Mouse (Mus musculus): Measurements from ENCODE around the gene Rps6. TPM values are rescaled to one million over a fixed set of nuclear protein-coding genes. Genes with fewer than 3 reads are reported as not detected.
A peak's percentile ranks its signal among the peaks of the same experiment; 100 is the strongest.

Rps6 gene
- polyA plus RNA-seq, 2 experiments = 916 to 2,024 TPM

- Histone ChIP-seq H3K4me3 (replicated peaks; ENCODE audit: low read length) (no peak overlapping the region), H3K27ac (replicated peaks; ENCODE audit: low read depth, low read length) (no peak overlapping the region), H3K36me3 (ENCODE audit: control insufficient read depth, insufficient read depth, low read length) (no peaks in the 10 kb centered on the region), H3K9me3 (ENCODE audit: control insufficient read depth, low read length) (no peaks in the 10 kb centered on the region), H3K9ac (ENCODE audit: low read depth, low read length, severe bottlenecking) (no peak overlapping the region), H3K4me2 (replicated peaks; ENCODE audit: low read depth, low read length, severe bottlenecking) (no peak overlapping the region), H3K27me3 (ENCODE audit: control insufficient read depth, insufficient read depth, low read length) (no peaks in the 10 kb centered on the region), H3K4me1 (ENCODE audit: control insufficient read depth, insufficient read depth, low read length) (no peaks in the 10 kb centered on the region)
- DNase-seq (ENCODE audit: low spot score) = no peak
- 85% methylated on average over 2 of the region's 2 CpGs for WGBS
- no peak for ATAC-seq (ENCODE audit: low FRiP score, low read depth)
- TF ChIP-seq POLR2A (IDR thresholded peaks at IDR 0.05; ENCODE audit: borderline replicate concordance, extremely low read depth, insufficient read depth, insufficient read length) = no peak
Observed at GRCm38 (mm10) chr4:86882413-86882812, 25.2 kb upstream of the Rps6 start.

GRCm38 (mm10) chr4:86881178-86881577 lies 24.0 kb upstream of the Rps6 start:
- Histone ChIP-seq H3K27me3 (ENCODE audit: control insufficient read depth, insufficient read depth, low read length) (no peaks in the 10 kb centered on the region), H3K27ac (replicated peaks; ENCODE audit: low read depth, low read length) (no peak overlapping the region), H3K9ac (ENCODE audit: low read depth, low read length, severe bottlenecking) (no peak overlapping the region), H3K4me3 (replicated peaks; ENCODE audit: low read length) (no peak overlapping the region), H3K4me1 (ENCODE audit: control insufficient read depth, insufficient read depth, low read length) (no peaks in the 10 kb centered on the region), H3K9me3 (ENCODE audit: control insufficient read depth, low read length) (no peaks in the 10 kb centered on the region), H3K36me3 (ENCODE audit: control insufficient read depth, insufficient read depth, low read length) (no peaks in the 10 kb centered on the region), H3K4me2 (replicated peaks; ENCODE audit: low read depth, low read length, severe bottlenecking) (no peak overlapping the region)
- TF ChIP-seq POLR2A (IDR thresholded peaks at IDR 0.05; ENCODE audit: borderline replicate concordance, extremely low read depth, insufficient read depth, insufficient read length) = no peak
- DNase-seq (ENCODE audit: low spot score) (no peak), ATAC-seq (ENCODE audit: low FRiP score, low read depth) (no peak)
- 81% methylated on average over 4 of the region's 4 CpGs for WGBS

DNA sequence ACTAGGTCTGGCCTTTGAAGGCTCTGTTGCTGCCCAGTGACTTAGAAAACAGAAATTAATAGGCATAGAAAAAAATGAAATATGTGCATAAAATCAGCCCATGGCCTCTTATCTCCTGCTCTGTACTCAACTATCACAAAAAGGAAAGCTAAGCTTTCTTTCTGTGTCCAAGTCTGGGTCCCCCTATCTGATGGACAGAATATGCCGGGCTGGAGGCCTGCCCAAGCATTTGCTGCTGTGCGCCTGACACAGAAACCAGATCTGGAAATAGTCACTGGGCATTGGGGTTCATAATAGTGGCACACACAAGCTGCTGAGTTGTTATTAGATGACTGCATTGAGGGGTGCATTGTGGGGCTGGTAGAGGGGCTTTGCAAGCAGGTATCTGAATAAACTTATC lies 22.3 kb upstream of the Rps6 start:
- peaks cover 4% of the 10 kb centered on the region; the same call in 1 of the 2 replicates for H3K4me1 ChIP-seq (ENCODE audit: control insufficient read depth, insufficient read depth, low read length)
- H3K27me3 ChIP-seq (ENCODE audit: control insufficient read depth, insufficient read depth, low read length) = no peaks in the 10 kb centered on the region
- no peaks in the 10 kb centered on the region for H3K9me3 ChIP-seq (ENCODE audit: control insufficient read depth, low read length)
- WGBS = 93% methylated on average over 2 of the region's 2 CpGs
- TF ChIP-seq POLR2A (IDR thresholded peaks at IDR 0.05; ENCODE audit: borderline replicate concordance, extremely low read depth, insufficient read depth, insufficient read length) = no peak
- no peak for ATAC-seq (ENCODE audit: low FRiP score, low read depth)
- no peak overlapping the region for H3K9ac ChIP-seq (ENCODE audit: low read depth, low read length, severe bottlenecking)
- no peak overlapping the region for H3K27ac ChIP-seq (replicated peaks; ENCODE audit: low read depth, low read length)
- H3K4me2 ChIP-seq (replicated peaks; ENCODE audit: low read depth, low read length, severe bottlenecking) = no peak overlapping the region
- DNase-seq (ENCODE audit: low spot score) = no peak
- no peak overlapping the region for H3K4me3 ChIP-seq (replicated peaks; ENCODE audit: low read length)
- no peaks in the 10 kb centered on the region for H3K36me3 ChIP-seq (ENCODE audit: control insufficient read depth, insufficient read depth, low read length)

DNA sequence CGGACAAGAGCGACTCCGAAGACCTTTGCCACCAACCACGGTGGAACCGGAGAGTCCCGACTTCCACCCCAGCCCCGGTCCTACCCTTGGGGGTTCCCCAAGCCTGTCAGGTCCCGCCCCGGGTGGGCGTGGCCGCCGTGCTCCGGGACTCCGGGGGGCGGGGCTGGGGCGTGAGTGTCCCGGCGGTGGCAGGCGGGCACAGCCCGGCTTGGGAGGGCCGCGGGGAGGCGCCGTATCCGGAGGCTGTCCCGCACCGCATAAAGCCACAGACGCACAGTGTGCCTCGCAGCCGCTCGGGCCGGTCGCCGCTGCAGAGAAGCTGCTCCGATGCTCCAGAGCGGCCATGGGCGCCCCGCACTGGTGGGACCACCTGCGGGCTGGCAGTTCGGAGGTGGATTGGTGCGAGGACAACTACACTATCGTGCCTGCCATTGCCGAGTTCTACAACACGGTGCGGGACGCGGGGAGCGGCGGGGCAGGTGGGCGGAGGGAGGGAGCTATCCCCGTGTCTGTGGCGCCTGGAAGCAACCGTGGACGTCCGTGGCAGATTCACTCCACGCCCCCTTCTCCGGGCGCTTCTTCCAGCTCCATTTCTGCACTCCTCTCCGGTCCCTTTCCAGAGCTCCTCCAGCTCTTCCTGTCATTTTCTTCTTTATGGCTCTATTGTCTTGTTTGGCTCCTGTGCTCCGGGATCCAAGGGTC lies 17.1 kb upstream of the Rps6 start, which contains the start of gene Acer2:
Gene Acer2 (plus strand): TSS at position 251 of the 702 bp plus-strand sequence.
- DNase-seq (ENCODE audit: low spot score) (peak; percentile 63), ATAC-seq (ENCODE audit: low FRiP score, low read depth) (peak; percentile 90)
- TF ChIP-seq POLR2A (IDR thresholded peaks at IDR 0.05; ENCODE audit: borderline replicate concordance, extremely low read depth, insufficient read depth, insufficient read length) = no peak
- no peaks in the 10 kb centered on the region for H3K36me3 ChIP-seq (ENCODE audit: control insufficient read depth, insufficient read depth, low read length)
- peaks cover 4% of the 10 kb centered on the region; the same call in 1 of the 2 replicates for H3K4me1 ChIP-seq (ENCODE audit: control insufficient read depth, insufficient read depth, low read length)
- under 1% methylated on average over 46 of the region's 60 CpGs for WGBS
- peak within 1 kb of the TSS; percentile 78 for H3K4me2 ChIP-seq (replicated peaks; ENCODE audit: low read depth, low read length, severe bottlenecking)
- H3K27me3 ChIP-seq (ENCODE audit: control insufficient read depth, insufficient read depth, low read length) = no peaks in the 10 kb centered on the region
- H3K9ac ChIP-seq (ENCODE audit: low read depth, low read length, severe bottlenecking) = peak within 1 kb of the TSS; percentile 60
- no peaks in the 10 kb centered on the region for H3K9me3 ChIP-seq (ENCODE audit: control insufficient read depth, low read length)
- H3K27ac ChIP-seq (replicated peaks; ENCODE audit: low read depth, low read length) = no peak within 1 kb of the TSS
- H3K4me3 ChIP-seq (replicated peaks; ENCODE audit: low read length) = peak within 1 kb of the TSS; percentile 62

DNA sequence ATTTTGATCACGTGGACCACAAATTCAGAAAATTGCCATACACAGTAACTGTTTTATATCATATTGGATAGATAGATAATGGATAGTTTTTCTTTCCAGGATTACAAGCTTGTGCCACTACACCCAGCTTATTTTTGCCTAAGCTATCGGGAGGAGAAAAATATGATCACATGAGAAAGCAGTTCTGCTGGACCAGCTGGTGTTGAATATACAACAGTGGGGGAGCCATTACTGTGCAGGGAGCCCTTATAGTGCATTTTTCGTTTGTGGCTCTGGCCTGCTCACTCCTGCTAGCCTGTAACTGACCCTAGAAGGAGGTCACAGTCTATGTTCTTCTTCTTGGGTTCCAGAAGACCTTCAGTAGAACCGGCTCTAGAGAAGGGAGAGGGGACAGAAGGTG lies 15.9 kb upstream of the Rps6 start:
- no peaks in the 10 kb centered on the region for H3K27me3 ChIP-seq (ENCODE audit: control insufficient read depth, insufficient read depth, low read length)
- no peak for ATAC-seq (ENCODE audit: low FRiP score, low read depth)
- H3K4me2 ChIP-seq (replicated peaks; ENCODE audit: low read depth, low read length, severe bottlenecking) = no peak overlapping the region
- H3K4me3 ChIP-seq (replicated peaks; ENCODE audit: low read length) = no peak overlapping the region
- no peaks in the 10 kb centered on the region for H3K9me3 ChIP-seq (ENCODE audit: control insufficient read depth, low read length)
- no peak overlapping the region for H3K9ac ChIP-seq (ENCODE audit: low read depth, low read length, severe bottlenecking)
- peaks cover 4% of the 10 kb centered on the region; the same call in 1 of the 2 replicates for H3K4me1 ChIP-seq (ENCODE audit: control insufficient read depth, insufficient read depth, low read length)
- 48% methylated on average over 4 of the region's 4 CpGs for WGBS
- no peak for TF ChIP-seq POLR2A (IDR thresholded peaks at IDR 0.05; ENCODE audit: borderline replicate concordance, extremely low read depth, insufficient read depth, insufficient read length)
- H3K27ac ChIP-seq (replicated peaks; ENCODE audit: low read depth, low read length) = no peak overlapping the region
- no peaks in the 10 kb centered on the region for H3K36me3 ChIP-seq (ENCODE audit: control insufficient read depth, insufficient read depth, low read length)
- no peak for DNase-seq (ENCODE audit: low spot score)
